ENCODE assay signal across 8 mouse cellular contexts in genomic region chr12:33955606-33956295, GRCm38 (mm10). TPM values are rescaled to one million over a fixed set of nuclear protein-coding genes. Genes with fewer than 3 reads are reported as not detected.
DNase-seq lines count a peak whose midpoint lies in the region; ATAC-seq and TF ChIP-seq lines count a peak whose summit lies in the region.

No protein-coding gene starts in this region.

- no peak for TF ChIP-seq EP300 in liver, postnatal 0 days (IDR thresholded peaks at IDR 0.05; ENCODE audit: low read depth)

- H3K4me2 ChIP-seq in liver, postnatal 0 days (ENCODE audit: low read depth, low read length): no peak overlapping the region
- peak overlapping the region; percentile 38 for H3K4me2 ChIP-seq in hindbrain, embryonic 12.5 days (replicated peaks)
- H3K4me2 ChIP-seq in neural tube, embryonic 13.5 days: peak overlapping the region; percentile 64

- WGBS in liver, postnatal 0 days (ENCODE audit: insufficient replicate concordance): 4% methylated on average over 28 of the region's 28 CpGs
- WGBS in hindbrain, embryonic 12.5 days: 2% methylated on average over 28 of the region's 28 CpGs
- 1% methylated on average over 28 of the region's 28 CpGs for WGBS in neural tube, embryonic 13.5 days

- no peak overlapping the region for H3K27ac ChIP-seq in liver, postnatal 0 days (ENCODE audit: low read depth)
- peak overlapping the region; percentile 23; the same call in 1 of the 2 replicates for H3K27ac ChIP-seq in hindbrain, embryonic 12.5 days
- H3K27ac ChIP-seq in neural tube, embryonic 13.5 days (replicated peaks): no peak overlapping the region

- peaks cover 61% of the 10 kb centered on the region for H3K27me3 ChIP-seq in liver, postnatal 0 days (ENCODE audit: insufficient read depth, low read length)
- peaks cover 67% of the 10 kb centered on the region for H3K27me3 ChIP-seq in hindbrain, embryonic 12.5 days
- H3K27me3 ChIP-seq in neural tube, embryonic 13.5 days: peaks cover 84% of the 10 kb centered on the region

- H3K36me3 ChIP-seq in liver, postnatal 0 days (replicated peaks; ENCODE audit: insufficient read depth, low read length): no peaks in the 10 kb centered on the region
- no peaks in the 10 kb centered on the region for H3K36me3 ChIP-seq in hindbrain, embryonic 12.5 days
- no peaks in the 10 kb centered on the region for H3K36me3 ChIP-seq in neural tube, embryonic 13.5 days

- no peak for ATAC-seq in liver, postnatal 0 days
- no peak for ATAC-seq in hindbrain, embryonic 12.5 days (ENCODE audit: low FRiP score)
- no peak for ATAC-seq in neural tube, embryonic 13.5 days (ENCODE audit: low read depth)

- H3K4me1 ChIP-seq in liver, postnatal 0 days (ENCODE audit: insufficient read depth): peaks cover 4% of the 10 kb centered on the region; the same call in 1 of the 2 replicates
- H3K4me1 ChIP-seq in hindbrain, embryonic 12.5 days: peaks cover 22% of the 10 kb centered on the region
- H3K4me1 ChIP-seq in neural tube, embryonic 13.5 days (replicated peaks): peaks cover 28% of the 10 kb centered on the region

- H3K4me3 ChIP-seq in liver, postnatal 0 days (ENCODE audit: low read depth, low read length): no peak overlapping the region
- peak overlapping the region; percentile 16 for H3K4me3 ChIP-seq in hindbrain, embryonic 12.5 days
- H3K4me3 ChIP-seq in neural tube, embryonic 13.5 days: peak overlapping the region; percentile 17

- no peak overlapping the region for H3K9ac ChIP-seq in liver, postnatal 0 days (replicated peaks)
- H3K9ac ChIP-seq in hindbrain, embryonic 12.5 days: no peak overlapping the region
- H3K9ac ChIP-seq in neural tube, embryonic 13.5 days: no peak overlapping the region

- no peak for TF ChIP-seq CTCF in liver, postnatal 0 days (IDR thresholded peaks at IDR 0.05; ENCODE audit: low read depth)

- DNase-seq in liver: peak; percentile 13
- DNase-seq in liver, postnatal 0 days: no peak
- DNase-seq in embryo, embryonic 11 days: peak; percentile 87
- no peak for DNase-seq in right cerebral cortex, postnatal 10 days (ENCODE audit: low spot score in 2 of 2)
- DNase-seq in ovary, postnatal 10 days (ENCODE audit: low spot score): no peak
- no peak for DNase-seq in T-cell, adult 2 months (ENCODE audit: low spot score)

- no peaks in the 10 kb centered on the region for H3K9me3 ChIP-seq in liver, postnatal 0 days (ENCODE audit: low read length)
- H3K9me3 ChIP-seq in hindbrain, embryonic 12.5 days (replicated peaks): no peaks in the 10 kb centered on the region
- no peaks in the 10 kb centered on the region for H3K9me3 ChIP-seq in neural tube, embryonic 13.5 days

RNA-seq across cellular contexts. Expression of gene Twist1, which starts 1.7 kb away (rescaled TPM):
- polyA plus RNA-seq in liver, postnatal 0 days (2015; fragmentation: Nextera tagmentation; extraction: Ambion mirVana): 0.27 and 0.38 TPM in 2 replicates
- polyA plus RNA-seq in hindbrain, embryonic 12.5 days (2016; fragmentation: Nextera tagmentation; extraction: Ambion mirVana): 30.9 and 37.0 TPM in 2 replicates
- polyA plus RNA-seq in neural tube, embryonic 13.5 days (2015; fragmentation: Nextera tagmentation; extraction: Ambion mirVana): 3.2 and 5.2 TPM in 2 replicates

RNA-seq across cellular contexts. Expression of gene Ferd3l, which starts 27.5 kb away (rescaled TPM):
- polyA plus RNA-seq in liver, postnatal 0 days (2015; fragmentation: Nextera tagmentation; extraction: Ambion mirVana): not detected in 2 replicates
- polyA plus RNA-seq in hindbrain, embryonic 12.5 days (2016; fragmentation: Nextera tagmentation; extraction: Ambion mirVana): 2.6 and 3.4 TPM in 2 replicates
- polyA plus RNA-seq in neural tube, embryonic 13.5 days (2015; fragmentation: Nextera tagmentation; extraction: Ambion mirVana): 0.70 and 1.0 TPM in 2 replicates

Comparison
In these comparisons a context has a peak if more than half of its experiments do, and no peak if none do; other contexts are left out.
1. DNase-seq: peak in liver (single experiment) and embryo, embryonic 11 days (single experiment); none in liver, postnatal 0 days (single experiment), right cerebral cortex, postnatal 10 days (0 of 2), ovary, postnatal 10 days (single experiment) and T-cell, adult 2 months (single experiment).